Mouse (Mus musculus): Measurements from ENCODE around the gene Cep131. TPM values are rescaled to one million over a fixed set of nuclear protein-coding genes. Genes with fewer than 3 reads are reported as not detected.

The Cep131 gene
- polyA plus RNA-seq, 1 experiment from 2014 or later, result 51.9 TPM

DNA sequence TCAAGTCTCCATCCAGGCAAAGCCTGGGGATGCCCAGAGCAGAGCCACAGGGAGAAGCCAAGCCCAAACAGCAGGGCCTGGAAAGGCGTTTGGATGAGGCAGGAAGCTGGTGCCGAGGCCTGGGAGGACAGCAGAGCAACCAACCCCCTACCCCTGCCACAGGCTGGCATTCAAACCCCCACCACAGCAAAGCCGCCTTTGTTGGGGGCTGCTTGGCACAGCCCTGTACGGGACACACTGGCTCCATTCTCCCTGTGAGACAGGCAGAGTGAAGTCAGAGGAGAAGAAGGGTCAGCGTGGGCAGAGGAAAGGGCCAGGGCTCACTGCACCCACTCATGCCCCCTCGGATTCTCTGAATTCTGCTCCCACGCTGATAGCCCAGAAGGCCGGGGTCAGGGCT lies 69.6 kb downstream of the Cep131 start:
- ATAC-seq (replicated peaks; ENCODE audit: low FRiP score) (no peak), DNase-seq (ENCODE audit: low spot score) (no peak)
- Histone ChIP-seq H3K27me3 (ENCODE audit: control insufficient read depth, insufficient read depth, low read length) (no peaks in the 10 kb centered on the region), H3K27ac (ENCODE audit: low read depth, low read length) (no peak overlapping the region), H3K4me3 (ENCODE audit: low read depth, low read length) (no peak overlapping the region), H3K4me2 (ENCODE audit: low read depth, low read length, severe bottlenecking) (no peak overlapping the region), H3K4me1 (replicated peaks; ENCODE audit: control insufficient read depth, insufficient read depth, low read length) (peaks cover 9% of the 10 kb centered on the region; the same call in 1 of the 2 replicates), H3K9ac (ENCODE audit: low read length) (no peak overlapping the region), H3K36me3 (ENCODE audit: control insufficient read depth, insufficient read depth, low read length) (no peaks in the 10 kb centered on the region), H3K9me3 (ENCODE audit: control insufficient read depth, low read length) (no peaks in the 10 kb centered on the region)
- WGBS, result 90% methylated on average over 8 of the region's 8 CpGs

GRCm38 (mm10) chr11:120014758-120015157 lies 71.9 kb downstream of the Cep131 start:
- Histone ChIP-seq H3K4me2 (ENCODE audit: low read depth, low read length, severe bottlenecking) (no peak overlapping the region), H3K9me3 (ENCODE audit: control insufficient read depth, low read length) (no peaks in the 10 kb centered on the region), H3K36me3 (ENCODE audit: control insufficient read depth, insufficient read depth, low read length) (no peaks in the 10 kb centered on the region), H3K4me3 (ENCODE audit: low read depth, low read length) (no peak overlapping the region), H3K27me3 (ENCODE audit: control insufficient read depth, insufficient read depth, low read length) (no peaks in the 10 kb centered on the region), H3K27ac (ENCODE audit: low read depth, low read length) (no peak overlapping the region), H3K4me1 (replicated peaks; ENCODE audit: control insufficient read depth, insufficient read depth, low read length) (peaks cover 6% of the 10 kb centered on the region; the same call in 1 of the 2 replicates), H3K9ac (ENCODE audit: low read length) (no peak overlapping the region)
- ATAC-seq (replicated peaks; ENCODE audit: low FRiP score), result no peak
- DNase-seq (ENCODE audit: low spot score), result no peak
- WGBS, result 83% methylated on average over 4 of the region's 4 CpGs

MicroRNAs within 50 kb of the gene (microRNA counts, 519-probe panel; counts per million panel counts)
- microRNA mmu-miR-338-3p (31.2 counts per million), microRNA mmu-miR-338-5p (31.2 counts per million)

Small RNA genes lying within 50 kb of the gene (microRNA-seq; reads per million reads assigned to microRNA genes)
- gene Gm25948 (ENCODE audit: insufficient number of aligned reads), result not detected
- gene Mir3065 (ENCODE audit: insufficient number of aligned reads), result not detected
- gene Mir338 (ENCODE audit: insufficient number of aligned reads), result not detected

Other genes with a start within 250 kb of the Cep131 start
- gene Chmp6, start 173.4 kb downstream of the Cep131 start, polyA plus RNA-seq (2014; fragmentation: Nextera tagmentation; extraction: Ambion mirVana), result 104 and 107 TPM in 2 replicates
- gene Baiap2, start 144.1 kb downstream of the Cep131 start, polyA plus RNA-seq (2014; fragmentation: Nextera tagmentation; extraction: Ambion mirVana), result 10.4 and 12.1 TPM in 2 replicates
- gene Aatk, start 39.7 kb downstream of the Cep131 start, polyA plus RNA-seq (2014; fragmentation: Nextera tagmentation; extraction: Ambion mirVana), result 2.8 and 3.5 TPM in 2 replicates
- gene Tepsin, start 11.9 kb upstream of the Cep131 start, polyA plus RNA-seq (2014; fragmentation: Nextera tagmentation; extraction: Ambion mirVana), result 22.0 and 24.8 TPM in 2 replicates
- gene Ndufaf8, start 12.1 kb upstream of the Cep131 start, polyA plus RNA-seq (2014; fragmentation: Nextera tagmentation; extraction: Ambion mirVana), result 65.2 and 69.9 TPM in 2 replicates
- 58.3 and 68.2 TPM in 2 replicates for gene Slc38a10, start 64.5 kb upstream of the Cep131 start, polyA plus RNA-seq (2014; fragmentation: Nextera tagmentation; extraction: Ambion mirVana)
- gene Bahcc1, start 146.1 kb upstream of the Cep131 start, polyA plus RNA-seq (2014; fragmentation: Nextera tagmentation; extraction: Ambion mirVana), result 25.2 and 30.3 TPM in 2 replicates

Measured in forebrain, embryonic 11.5 days (tissue).